Mouse (Mus musculus) embryonic facial prominence, embryonic 14.5 days (tissue): Measurements from ENCODE around the gene Kat14. TPM values are rescaled to one million over a fixed set of nuclear protein-coding genes. Genes with fewer than 3 reads are reported as not detected.
"Not testable (repeated sequence)": the region's sequence is repeated elsewhere in the genome, so short reads cannot be mapped to it uniquely, and the experiment has no call there.

ENCODE experiments used
- ATAC-seq: fragments of 200-750 bp; cut with Nextera tagmentation; 2 replicates; pipeline ENCODE4 v1.8.0; 2017; ENCODE audit warnings: low read depth, moderate number of reproducible peaks, moderate TSS enrichment
- DNase-seq: peaks from one replicate; pipeline ENCODE4 v3.0.0-alpha.2; 2015; ENCODE audit warnings: low spot score
- H3K27ac ChIP-seq: fragments of 300-500 bp; sonication (generic); replicated peaks from 2 replicates; pipeline ENCODE4 v1.5.1; 2014; ENCODE audit warnings: low read depth, mild to moderate bottlenecking, low read length, moderate library complexity
- H3K27me3 ChIP-seq: fragments of 300-500 bp; sonication (generic); replicated peaks from 2 replicates; pipeline ENCODE4 v1.6.1; 2014; ENCODE audit warnings: low read length; ENCODE audit not compliant: control insufficient read depth, insufficient read depth
- H3K36me3 ChIP-seq: fragments of 300-500 bp; sonication (generic); 2 replicates; pipeline ENCODE4 v1.6.1; 2014; ENCODE audit warnings: low read length, mixed read lengths; ENCODE audit not compliant: control insufficient read depth, insufficient read depth
- H3K4me1 ChIP-seq: fragments of 300-500 bp; sonication (generic); 2 replicates; pipeline ENCODE4 v1.6.1; 2014; ENCODE audit warnings: antibody characterized with exemption, low read length; ENCODE audit not compliant: control insufficient read depth, insufficient read depth
- H3K4me2 ChIP-seq: fragments of 300-500 bp; sonication (generic); 2 replicates; pipeline ENCODE4 v1.6.1; 2014; ENCODE audit warnings: low read depth, mild to moderate bottlenecking, low read length, moderate library complexity, mixed read lengths
- H3K4me3 ChIP-seq: fragments of 300-500 bp; sonication (generic); 2 replicates; pipeline ENCODE4 v1.5.1; 2014; ENCODE audit warnings: low read depth, mild to moderate bottlenecking, low read length
- H3K9ac ChIP-seq: fragments of 300-500 bp; sonication (generic); 2 replicates; pipeline ENCODE4 v1.6.1; 2014; ENCODE audit warnings: low read depth, mild to moderate bottlenecking, low read length, moderate library complexity, mixed read lengths
- H3K9me3 ChIP-seq: fragments of 300-500 bp; sonication (generic); 2 replicates; pipeline ENCODE4 v1.6.1; 2016; ENCODE audit warnings: low read length; ENCODE audit not compliant: control insufficient read depth
- WGBS: fragments of 180-500 bp; shearing (Covaris S2); extraction: QIAGEN DNeasy Blood & Tissue Kit; methylation state at CpG from one replicate; pipeline ENCODE4 v1.1.7; 2014; 5-methylcytosine and 5-hydroxymethylcytosine counted together
- polyA plus RNA-seq: library from polyadenylated mRNA; unstranded; fragments of >200 nt; fragmentation: Nextera tagmentation; extraction: Ambion mirVana; gene quantifications from 2 replicates; pipeline ENCODE4 v1.2.1, GENCODE M21; 2014

The Kat14 gene
- polyA plus RNA-seq, 1 experiment from 2014 or later, result 35.0 TPM

DNA sequence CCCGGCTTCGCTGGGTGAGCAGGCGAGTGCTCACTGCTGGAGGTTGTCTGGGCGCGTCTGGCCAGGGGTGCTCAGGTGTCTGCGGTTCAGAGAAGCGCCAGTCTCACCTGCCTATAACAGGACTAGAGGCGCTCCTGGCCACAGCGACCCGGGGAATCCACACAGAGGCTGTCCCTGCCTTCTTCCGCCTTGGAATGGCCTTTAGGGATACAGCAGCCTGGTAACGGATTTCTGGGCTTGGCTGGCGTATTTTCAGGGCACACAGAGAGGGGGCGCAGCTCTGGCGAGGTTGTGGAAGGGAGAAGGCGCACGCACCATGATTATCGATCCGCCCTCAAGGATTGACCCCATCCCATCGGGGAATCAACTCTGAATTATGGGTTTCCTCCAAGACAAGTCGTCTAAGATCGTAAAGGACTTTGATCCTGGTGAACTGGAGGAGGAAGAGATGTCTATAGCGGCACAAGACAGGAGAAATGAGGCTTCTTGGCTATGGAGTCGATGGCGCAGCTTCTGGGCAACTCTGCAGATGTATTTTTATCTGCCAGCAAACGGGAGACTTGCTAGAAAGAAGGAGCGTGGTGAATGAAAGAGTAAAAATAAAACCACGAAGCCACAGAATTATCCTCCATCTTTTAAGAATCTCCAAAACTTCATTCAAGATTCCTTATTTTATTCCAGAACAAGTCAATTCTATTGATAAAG lies 35.5 kb upstream of the Kat14 start:
- Histone ChIP-seq H3K27me3 (peaks cover 60% of the 10 kb centered on the region), H3K36me3 (no peaks in the 10 kb centered on the region), H3K4me3 (peak overlapping the region; percentile 59), H3K4me2 (peak overlapping the region; percentile 99), H3K9me3 (no peaks in the 10 kb centered on the region), H3K27ac (no peak overlapping the region), H3K4me1 (no peaks in the 10 kb centered on the region), H3K9ac (peak overlapping the region; percentile 42; the same call in 1 of the 2 replicates)
- peak; percentile 15; the same call in 1 of the 2 replicates for ATAC-seq
- 9% methylated on average over 24 of the region's 28 CpGs for WGBS
- no peak for DNase-seq

GRCm38 (mm10) chr2:144337230-144337629 lies 31.6 kb upstream of the Kat14 start:
- WGBS, result 34% methylated on average over 2 of the region's 3 CpGs
- no peak for DNase-seq
- no peak overlapping the region for H3K4me3 ChIP-seq

DNA sequence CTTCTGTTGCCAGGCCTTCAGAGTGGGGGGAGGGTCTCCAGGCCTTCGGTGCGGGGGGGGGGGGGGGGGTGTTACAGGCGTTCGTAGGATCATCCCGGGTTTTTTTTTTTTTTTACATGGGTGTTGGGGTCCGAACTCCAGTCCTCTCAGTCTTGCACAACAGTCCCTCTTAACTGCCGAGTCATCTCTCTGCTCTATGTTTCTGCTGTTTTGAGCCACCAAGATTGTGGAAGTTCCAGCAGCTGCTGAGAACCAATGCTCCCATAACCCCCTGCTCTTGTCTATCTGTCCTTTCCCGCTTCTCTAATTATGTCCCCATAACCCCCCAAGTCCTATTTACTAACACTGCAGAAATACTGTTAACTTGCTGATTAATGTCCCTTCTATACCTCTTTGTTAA lies 31.1 kb upstream of the Kat14 start:
- ATAC-seq (no peak), DNase-seq (no peak)
- Histone ChIP-seq H3K9me3 (no peaks in the 10 kb centered on the region), H3K4me3 (no peak overlapping the region), H3K4me2 (no peak overlapping the region), H3K27ac (no peak overlapping the region), H3K4me1 (no peaks in the 10 kb centered on the region), H3K27me3 (peaks cover 18% of the 10 kb centered on the region), H3K9ac (no peak overlapping the region), H3K36me3 (no peaks in the 10 kb centered on the region)
- 71% methylated on average over 7 of the region's 8 CpGs for WGBS

More at GRCm38 (mm10) chr2:144337230-144337629, 31.6 kb upstream of the Kat14 start:
- no peaks in the 10 kb centered on the region for H3K36me3 ChIP-seq
- H3K4me2 ChIP-seq, result no peak overlapping the region
- peaks cover 23% of the 10 kb centered on the region for H3K27me3 ChIP-seq
- no peaks in the 10 kb centered on the region for H3K4me1 ChIP-seq
- no peak overlapping the region for H3K27ac ChIP-seq
- H3K9ac ChIP-seq, result no peak overlapping the region
- no peak for ATAC-seq
- no peaks in the 10 kb centered on the region for H3K9me3 ChIP-seq

DNA sequence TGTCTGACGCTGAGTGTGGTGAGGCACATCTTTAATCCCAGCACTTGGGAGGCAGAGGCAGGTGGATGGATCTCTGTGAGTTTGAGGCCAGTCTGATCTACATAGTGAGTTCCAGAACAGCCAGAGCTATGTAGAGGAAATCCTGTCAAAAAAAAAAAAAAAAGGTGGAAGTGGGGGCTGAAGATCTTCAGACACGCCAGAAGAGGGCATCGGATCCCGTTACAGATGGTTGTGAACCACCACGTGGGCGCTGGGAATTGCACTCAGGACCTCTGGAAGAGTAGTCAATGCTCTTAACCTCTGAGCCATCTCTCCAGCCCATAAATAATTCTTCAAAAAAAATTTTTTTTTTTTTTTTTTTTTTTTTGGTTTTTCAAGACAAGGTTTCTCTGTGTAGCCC lies 30.6 kb upstream of the Kat14 start:
- H3K4me3 ChIP-seq, DNase-seq, H3K36me3 ChIP-seq, ATAC-seq, H3K9ac ChIP-seq, H3K4me1 ChIP-seq, H3K4me2 ChIP-seq, H3K27ac ChIP-seq, H3K9me3 ChIP-seq: not testable (repeated sequence)
- peaks cover 13% of the 10 kb centered on the region for H3K27me3 ChIP-seq
- WGBS, result 73% methylated on average over 6 of the region's 6 CpGs

GRCm38 (mm10) chr2:144343158-144343557 lies 25.6 kb upstream of the Kat14 start:
- H3K27ac ChIP-seq, result no peak overlapping the region
- 77% methylated on average over 4 of the region's 4 CpGs for WGBS
- no peaks in the 10 kb centered on the region for H3K27me3 ChIP-seq
- no peaks in the 10 kb centered on the region for H3K4me1 ChIP-seq
- no peak overlapping the region for H3K4me2 ChIP-seq
- no peak overlapping the region for H3K4me3 ChIP-seq
- no peak overlapping the region for H3K9ac ChIP-seq
- no peaks in the 10 kb centered on the region for H3K9me3 ChIP-seq
- DNase-seq (no peak), ATAC-seq (no peak)
- no peaks in the 10 kb centered on the region for H3K36me3 ChIP-seq

- H3K4me2 ChIP-seq, result no peak overlapping the region
- no peaks in the 10 kb centered on the region for H3K36me3 ChIP-seq
- no peak overlapping the region for H3K4me3 ChIP-seq
- H3K27me3 ChIP-seq, result no peaks in the 10 kb centered on the region
- DNase-seq (no peak), ATAC-seq (no peak)
- WGBS, result 65% methylated on average over 3 of the region's 3 CpGs
- H3K27ac ChIP-seq, result no peak overlapping the region
- H3K9ac ChIP-seq, result no peak overlapping the region
- no peaks in the 10 kb centered on the region for H3K9me3 ChIP-seq
- no peaks in the 10 kb centered on the region for H3K4me1 ChIP-seq
Measured at GRCm38 (mm10) chr2:144348525-144348924, 20.3 kb upstream of the Kat14 start.

GRCm38 (mm10) chr2:144352843-144353242 lies 15.9 kb upstream of the Kat14 start:
- H3K9ac ChIP-seq, result no peak overlapping the region
- DNase-seq (no peak), ATAC-seq (no peak)
- no peaks in the 10 kb centered on the region for H3K36me3 ChIP-seq
- H3K4me2 ChIP-seq, result no peak overlapping the region
- no peak overlapping the region for H3K27ac ChIP-seq
- H3K9me3 ChIP-seq, result no peaks in the 10 kb centered on the region
- H3K4me1 ChIP-seq, result no peaks in the 10 kb centered on the region
- WGBS, result 84% methylated on average over 11 of the region's 11 CpGs
- no peak overlapping the region for H3K4me3 ChIP-seq
- no peaks in the 10 kb centered on the region for H3K27me3 ChIP-seq

DNA sequence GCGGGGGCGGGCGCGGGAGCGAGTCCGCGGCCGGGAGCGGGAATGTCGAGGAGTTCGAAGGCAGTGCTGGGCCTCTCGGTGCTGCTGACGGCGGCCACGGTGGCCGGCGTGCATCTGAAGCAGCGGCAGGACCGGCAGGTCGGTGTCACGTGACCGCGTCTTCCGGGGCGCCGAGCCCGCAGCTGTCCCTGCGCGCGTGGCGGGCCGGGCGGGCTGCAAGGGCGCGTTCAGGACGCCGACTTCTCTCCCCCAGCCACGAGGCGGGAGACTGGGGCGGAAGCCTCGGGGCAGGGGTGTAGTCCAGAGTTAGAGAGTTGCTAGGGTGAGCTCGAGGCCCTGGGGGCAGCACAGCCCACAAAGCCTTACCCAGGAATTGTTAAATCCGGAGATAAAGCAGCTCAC lies 238 bp downstream of the Kat14 start:
- DNase-seq, result peak; percentile 80
- peak overlapping the region; percentile 88 for H3K9ac ChIP-seq
- ATAC-seq, result peak; percentile 88
- H3K4me3 ChIP-seq, result peak overlapping the region; percentile 89
- H3K9me3 ChIP-seq, result no peaks in the 10 kb centered on the region
- 0% methylated on average over 9 of the region's 43 CpGs for WGBS
- peaks cover 7% of the 10 kb centered on the region for H3K4me1 ChIP-seq
- peak overlapping the region; percentile 75 for H3K4me2 ChIP-seq
- peaks cover 16% of the 10 kb centered on the region for H3K36me3 ChIP-seq
- H3K27ac ChIP-seq, result peak overlapping the region; percentile 91
- H3K27me3 ChIP-seq, result no peaks in the 10 kb centered on the region

- Histone ChIP-seq H3K4me3 (peak overlapping the region; percentile 89), H3K27me3 (no peaks in the 10 kb centered on the region), H3K27ac (peak overlapping the region; percentile 91), H3K4me2 (peak overlapping the region; percentile 75), H3K4me1 (peaks cover 7% of the 10 kb centered on the region), H3K36me3 (peaks cover 21% of the 10 kb centered on the region), H3K9me3 (no peaks in the 10 kb centered on the region), H3K9ac (peak overlapping the region; percentile 88)
- WGBS, result 1% methylated on average over 12 of the region's 12 CpGs
- no peak for DNase-seq
- ATAC-seq, result no peak
Measured at GRCm38 (mm10) chr2:144369511-144369910, 728 bp downstream of the Kat14 start.
